Mouse (Mus musculus): ENCODE data around the gene Scg3. TPM values are rescaled to one million over a fixed set of nuclear protein-coding genes. Genes with fewer than 3 reads are reported as not detected.

The Scg3 gene
- 0.69 and 3.2 TPM in 2 replicates for polyA plus RNA-seq (2015; fragmentation: Nextera tagmentation; extraction: Ambion mirVana)

- Histone ChIP-seq H3K27ac (no peak within 1 kb of the TSS), H3K9ac (no peak within 1 kb of the TSS), H3K27me3 (0 out of 2 replicates have a peak, but pooled peaks cover 3% of the 10 kb centered on the region), H3K4me3 (replicated peaks) (peak within 1 kb of the TSS; percentile 38), H3K9me3 (replicated peaks) (no peaks in the 10 kb centered on the region), H3K36me3 (no peaks in the 10 kb centered on the region), H3K4me1 (peaks cover 7% of the 10 kb centered on the region), H3K4me2 (peak within 1 kb of the TSS; percentile 67)
- 9% methylated on average over 42 of the region's 42 CpGs for WGBS
- peak; percentile 97 for ATAC-seq (replicated peaks; ENCODE audit: low FRiP score)
Observed at GRCm38 (mm10) chr9:75683426-75684191, at the start of gene Scg3. Scg3 (minus strand) TSS chr9:75684056.

GRCm38 (mm10) chr9:75719952-75720687 is 36.3 kb upstream of the Scg3 start:
- Histone ChIP-seq H3K27me3 (no peaks in the 10 kb centered on the region), H3K9ac (no peak overlapping the region), H3K4me2 (no peak overlapping the region), H3K27ac (no peak overlapping the region), H3K4me1 (no peaks in the 10 kb centered on the region), H3K4me3 (replicated peaks) (no peak overlapping the region), H3K36me3 (no peaks in the 10 kb centered on the region), H3K9me3 (replicated peaks) (no peaks in the 10 kb centered on the region)
- no peak for ATAC-seq (replicated peaks; ENCODE audit: low FRiP score)
- WGBS, result 44% methylated on average over 11 of the region's 11 CpGs

- WGBS, result 79% methylated on average over 3 of the region's 3 CpGs
- H3K4me3 ChIP-seq (replicated peaks), result no peak overlapping the region
- no peak overlapping the region for H3K4me2 ChIP-seq
- no peak overlapping the region for H3K27ac ChIP-seq
- no peaks in the 10 kb centered on the region for H3K4me1 ChIP-seq
- ATAC-seq (replicated peaks; ENCODE audit: low FRiP score), result no peak
- no peaks in the 10 kb centered on the region for H3K27me3 ChIP-seq
- H3K36me3 ChIP-seq, result no peaks in the 10 kb centered on the region
- H3K9ac ChIP-seq, result no peak overlapping the region
- H3K9me3 ChIP-seq (replicated peaks), result no peaks in the 10 kb centered on the region
Observed at GRCm38 (mm10) chr9:75719481-75719880, 35.6 kb upstream of the Scg3 start.

GRCm38 (mm10) chr9:75684772-75685171 is 916 bp upstream of the Scg3 start:
- H3K4me2 ChIP-seq, result no peak overlapping the region
- 0 out of 2 replicates have a peak, but pooled peaks cover 3% of the 10 kb centered on the region for H3K27me3 ChIP-seq
- no peak overlapping the region for H3K4me3 ChIP-seq (replicated peaks)
- no peak for ATAC-seq (replicated peaks; ENCODE audit: low FRiP score)
- H3K9ac ChIP-seq, result no peak overlapping the region
- H3K36me3 ChIP-seq, result no peaks in the 10 kb centered on the region
- WGBS, result 83% methylated on average over 3 of the region's 3 CpGs
- H3K4me1 ChIP-seq, result peaks cover 7% of the 10 kb centered on the region
- no peak overlapping the region for H3K27ac ChIP-seq
- no peaks in the 10 kb centered on the region; the same call in 1 of the 2 replicates for H3K9me3 ChIP-seq (replicated peaks)

GRCm38 (mm10) chr9:75684292-75684691 is 436 bp upstream of the Scg3 start:
- WGBS, result 74% methylated on average over 4 of the region's 4 CpGs
- 0 out of 2 replicates have a peak, but pooled peaks cover 3% of the 10 kb centered on the region for H3K27me3 ChIP-seq
- peaks cover 7% of the 10 kb centered on the region for H3K4me1 ChIP-seq
- peak overlapping the region; percentile 67 for H3K4me2 ChIP-seq
- no peaks in the 10 kb centered on the region; the same call in 1 of the 2 replicates for H3K9me3 ChIP-seq (replicated peaks)
- H3K4me3 ChIP-seq (replicated peaks), result peak overlapping the region; percentile 38
- H3K27ac ChIP-seq, result no peak overlapping the region
- no peaks in the 10 kb centered on the region for H3K36me3 ChIP-seq
- no peak for ATAC-seq (replicated peaks; ENCODE audit: low FRiP score)
- H3K9ac ChIP-seq, result no peak overlapping the region

- Histone ChIP-seq H3K4me2 (no peak overlapping the region), H3K27me3 (0 out of 2 replicates have a peak, but pooled peaks cover 3% of the 10 kb centered on the region), H3K9me3 (replicated peaks) (no peaks in the 10 kb centered on the region), H3K4me1 (peaks cover 7% of the 10 kb centered on the region), H3K27ac (no peak overlapping the region), H3K4me3 (replicated peaks) (no peak overlapping the region), H3K36me3 (no peaks in the 10 kb centered on the region), H3K9ac (no peak overlapping the region)
- WGBS, result 89% methylated on average over 5 of the region's 5 CpGs
- ATAC-seq (replicated peaks; ENCODE audit: low FRiP score), result no peak
Observed at GRCm38 (mm10) chr9:75680606-75681005, 3.2 kb downstream of the Scg3 start.

- 77% methylated on average over 4 of the region's 4 CpGs for WGBS
Observed at GRCm38 (mm10) chr9:75679629-75680028, 4.2 kb downstream of the Scg3 start.

GRCm38 (mm10) chr9:75678341-75678740 is 5.5 kb downstream of the Scg3 start:
- no peak for ATAC-seq (replicated peaks; ENCODE audit: low FRiP score)
- Histone ChIP-seq H3K9ac (no peak overlapping the region), H3K4me3 (replicated peaks) (no peak overlapping the region), H3K4me1 (no peaks in the 10 kb centered on the region), H3K27me3 (no peaks in the 10 kb centered on the region), H3K27ac (no peak overlapping the region), H3K4me2 (no peak overlapping the region), H3K9me3 (replicated peaks) (no peaks in the 10 kb centered on the region), H3K36me3 (no peaks in the 10 kb centered on the region)
- 86% methylated on average over 7 of the region's 7 CpGs for WGBS

More at GRCm38 (mm10) chr9:75679629-75680028, 4.2 kb downstream of the Scg3 start:
- Histone ChIP-seq H3K27me3 (0 out of 2 replicates have a peak, but pooled peaks cover 3% of the 10 kb centered on the region), H3K27ac (no peak overlapping the region), H3K4me1 (peaks cover 7% of the 10 kb centered on the region), H3K4me2 (no peak overlapping the region), H3K36me3 (no peaks in the 10 kb centered on the region), H3K9me3 (replicated peaks) (no peaks in the 10 kb centered on the region), H3K9ac (no peak overlapping the region), H3K4me3 (replicated peaks) (no peak overlapping the region)
- ATAC-seq (replicated peaks; ENCODE audit: low FRiP score), result no peak

- Histone ChIP-seq H3K9ac (no peak overlapping the region), H3K27me3 (no peaks in the 10 kb centered on the region), H3K4me2 (no peak overlapping the region), H3K4me1 (no peaks in the 10 kb centered on the region), H3K27ac (no peak overlapping the region), H3K4me3 (replicated peaks) (no peak overlapping the region), H3K9me3 (replicated peaks) (no peaks in the 10 kb centered on the region), H3K36me3 (no peaks in the 10 kb centered on the region)
- ATAC-seq (replicated peaks; ENCODE audit: low FRiP score), result no peak
- 80% methylated on average over 7 of the region's 7 CpGs for WGBS
Observed at GRCm38 (mm10) chr9:75676226-75676625, 7.6 kb downstream of the Scg3 start.

- no peak overlapping the region for H3K4me2 ChIP-seq
- no peak for ATAC-seq (replicated peaks; ENCODE audit: low FRiP score)
- H3K9ac ChIP-seq, result no peak overlapping the region
- no peak overlapping the region for H3K4me3 ChIP-seq (replicated peaks)
- H3K4me1 ChIP-seq, result no peaks in the 10 kb centered on the region; the same call in 1 of the 2 replicates
- no peaks in the 10 kb centered on the region for H3K27me3 ChIP-seq
- H3K27ac ChIP-seq, result no peak overlapping the region
- H3K9me3 ChIP-seq (replicated peaks), result no peaks in the 10 kb centered on the region
- H3K36me3 ChIP-seq, result no peaks in the 10 kb centered on the region
- 80% methylated on average over 6 of the region's 6 CpGs for WGBS
Observed at GRCm38 (mm10) chr9:75672769-75673168, 11.1 kb downstream of the Scg3 start.

GRCm38 (mm10) chr9:75666612-75667011 is 17.2 kb downstream of the Scg3 start:
- Histone ChIP-seq H3K4me2 (no peak overlapping the region), H3K27me3 (no peaks in the 10 kb centered on the region), H3K4me3 (replicated peaks) (no peak overlapping the region), H3K36me3 (no peaks in the 10 kb centered on the region), H3K9me3 (replicated peaks) (no peaks in the 10 kb centered on the region), H3K27ac (no peak overlapping the region), H3K4me1 (no peaks in the 10 kb centered on the region; the same call in 1 of the 2 replicates), H3K9ac (no peak overlapping the region)
- WGBS, result 73% methylated on average over 5 of the region's 5 CpGs
- no peak for ATAC-seq (replicated peaks; ENCODE audit: low FRiP score)

- Histone ChIP-seq H3K36me3 (no peaks in the 10 kb centered on the region), H3K9ac (no peak overlapping the region), H3K4me1 (no peaks in the 10 kb centered on the region; the same call in 1 of the 2 replicates), H3K9me3 (replicated peaks) (no peaks in the 10 kb centered on the region), H3K4me3 (replicated peaks) (no peak overlapping the region), H3K27me3 (no peaks in the 10 kb centered on the region), H3K4me2 (no peak overlapping the region), H3K27ac (no peak overlapping the region)
- 81% methylated on average over 6 of the region's 6 CpGs for WGBS
- ATAC-seq (replicated peaks; ENCODE audit: low FRiP score), result no peak
Observed at GRCm38 (mm10) chr9:75665364-75665763, 18.5 kb downstream of the Scg3 start.
